Mouse (Mus musculus) heart, embryonic 15.5 days (tissue): Measurements from ENCODE around the gene Per1. TPM values are rescaled to one million over a fixed set of nuclear protein-coding genes. Genes with fewer than 3 reads are reported as not detected.

ENCODE experiments used
- ATAC-seq: fragments of 200-750 bp; cut with Nextera tagmentation; replicated peaks from 2 replicates; pipeline ENCODE4 v1.8.0; 2017; ENCODE audit warnings: low read depth, moderate TSS enrichment; ENCODE audit not compliant: insufficient number of reproducible peaks, insufficient read depth, low FRiP score
- H3K27ac ChIP-seq: fragments of 300-500 bp; sonication (generic); 2 replicates; pipeline ENCODE4 v1.5.1; 2015; ENCODE audit warnings: mild to moderate bottlenecking, inconsistent platforms
- H3K27me3 ChIP-seq: fragments of 300-500 bp; sonication (generic); 2 replicates; pipeline ENCODE4 v1.6.1; 2015; ENCODE audit warnings: inconsistent platforms
- H3K36me3 ChIP-seq: fragments of 300-500 bp; sonication (generic); 2 replicates; pipeline ENCODE4 v1.6.1; 2015; ENCODE audit warnings: mild to moderate bottlenecking, inconsistent platforms
- H3K4me1 ChIP-seq: fragments of 300-500 bp; sonication (generic); replicated peaks from 2 replicates; pipeline ENCODE4 v1.6.1; 2015; ENCODE audit warnings: inconsistent platforms
- H3K4me2 ChIP-seq: fragments of 300-500 bp; sonication (generic); 2 replicates; pipeline ENCODE4 v1.6.1; 2015; ENCODE audit warnings: inconsistent platforms, mild to moderate bottlenecking, moderate library complexity
- H3K4me3 ChIP-seq: fragments of 300-500 bp; sonication (generic); 2 replicates; pipeline ENCODE4 v1.5.1; 2015; ENCODE audit warnings: mild to moderate bottlenecking, inconsistent platforms
- H3K9ac ChIP-seq: fragments of 300-500 bp; sonication (generic); 2 replicates; pipeline ENCODE4 v1.6.1; 2015; ENCODE audit warnings: mild to moderate bottlenecking, inconsistent platforms
- H3K9me3 ChIP-seq: fragments of 300-500 bp; sonication (generic); replicated peaks from 2 replicates; pipeline ENCODE4 v1.6.1; 2016; ENCODE audit warnings: inconsistent platforms
- WGBS: fragments of 180-500 bp; shearing (Covaris S2); methylation state at CpG from one replicate; pipeline ENCODE4 v1.1.7; 2015; ENCODE audit warnings: mixed read lengths; 5-methylcytosine and 5-hydroxymethylcytosine counted together
- polyA plus RNA-seq: library from polyadenylated mRNA; unstranded; fragments of >200 nt; fragmentation: Nextera tagmentation; extraction: Ambion mirVana; gene quantifications from 2 replicates; pipeline ENCODE4 v1.2.1, GENCODE M21; 2015

Per1 gene
- polyA plus RNA-seq, 1 experiment from 2014 or later, result 16.1 TPM

GRCm38 (mm10) chr11:69109032-69109900 lies 14.2 kb downstream of the Per1 start:
- Histone ChIP-seq H3K27ac (no peak overlapping the region), H3K4me1 (peaks cover 30% of the 10 kb centered on the region), H3K4me2 (no peak overlapping the region), H3K9ac (no peak overlapping the region), H3K4me3 (no peak overlapping the region), H3K27me3 (no peaks in the 10 kb centered on the region), H3K36me3 (peaks cover 54% of the 10 kb centered on the region), H3K9me3 (no peaks in the 10 kb centered on the region)
- no peak for ATAC-seq
- 81% methylated on average over 13 of the region's 13 CpGs for WGBS

DNA sequence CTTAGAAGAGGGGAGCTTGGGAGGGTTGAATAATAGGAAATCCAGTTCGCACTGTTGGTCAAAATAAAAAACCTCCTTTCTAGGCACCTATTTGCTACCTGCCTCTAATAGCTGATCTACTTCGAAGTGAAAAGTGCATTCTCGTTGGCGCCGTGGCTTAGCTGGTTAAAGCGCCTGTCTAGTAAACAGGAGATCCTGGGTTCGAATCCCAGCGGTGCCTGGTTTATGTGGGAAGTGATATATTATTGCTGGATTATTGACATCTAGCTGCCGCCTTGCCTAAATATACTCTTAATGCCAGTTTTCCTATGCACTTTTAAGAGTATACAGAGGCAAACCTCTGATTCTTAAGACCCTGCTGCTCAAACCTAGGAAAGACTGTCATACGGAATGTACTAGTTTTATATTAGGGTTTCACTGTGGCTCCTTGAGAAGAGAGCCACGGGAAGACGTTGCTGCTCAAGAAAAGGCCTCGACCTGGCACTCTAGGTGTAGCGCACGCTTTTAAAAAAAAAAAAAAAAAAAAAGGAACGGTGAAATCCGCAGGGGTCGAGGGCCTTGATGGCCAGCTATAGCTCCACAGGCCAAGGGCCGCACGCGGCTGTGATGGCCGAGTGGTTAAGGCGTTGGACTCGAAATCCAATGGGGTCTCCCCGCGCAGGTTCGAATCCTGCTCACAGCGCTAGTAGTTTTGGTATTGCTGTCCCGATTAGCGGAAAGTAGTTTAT lies 15.5 kb downstream of the Per1 start:
- H3K27ac ChIP-seq, result peak overlapping the region; percentile 74
- no peaks in the 10 kb centered on the region for H3K9me3 ChIP-seq
- H3K27me3 ChIP-seq, result no peaks in the 10 kb centered on the region
- WGBS, result 2% methylated on average over 30 of the region's 30 CpGs
- peak overlapping the region; percentile 68 for H3K4me2 ChIP-seq
- peaks cover 30% of the 10 kb centered on the region for H3K4me1 ChIP-seq
- H3K9ac ChIP-seq, result peak overlapping the region; percentile 52
- peaks cover 42% of the 10 kb centered on the region for H3K36me3 ChIP-seq
- 0 out of 2 replicates have a peak, but pooled peaks have one; percentile 33 for ATAC-seq
- H3K4me3 ChIP-seq, result peak overlapping the region; percentile 58

- Histone ChIP-seq H3K9me3 (no peaks in the 10 kb centered on the region), H3K9ac (peak overlapping the region; percentile 52)
- 3% methylated on average over 21 of the region's 21 CpGs for WGBS
These were observed 16.2 kb downstream of the Per1 start for GRCm38 (mm10) chr11:69111051-69111810.

DNA sequence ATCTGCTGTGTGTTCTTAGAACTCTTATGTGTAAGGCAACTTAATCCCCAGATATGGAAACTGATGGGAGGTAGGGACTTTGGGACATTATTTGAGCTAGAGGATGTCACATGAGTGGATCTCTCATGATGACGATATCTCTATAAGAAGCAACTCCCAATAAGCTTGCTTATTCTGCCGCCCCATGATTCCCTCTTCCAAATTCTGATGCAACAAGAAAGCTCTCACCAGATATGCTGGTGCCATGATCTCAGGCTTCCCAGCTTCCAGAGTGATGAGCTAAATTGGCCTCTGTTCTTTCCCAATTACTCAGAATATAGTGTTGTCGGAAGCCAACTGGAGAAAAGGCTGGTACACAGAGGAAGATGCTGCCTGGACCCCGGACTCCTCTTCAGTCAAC lies 16.8 kb downstream of the Per1 start:
- H3K4me1 ChIP-seq, result peaks cover 30% of the 10 kb centered on the region
- no peaks in the 10 kb centered on the region for H3K27me3 ChIP-seq
- H3K4me3 ChIP-seq, result peak overlapping the region; percentile 58; the same call in 1 of the 2 replicates
- ATAC-seq, result no peak
- H3K9ac ChIP-seq, result no peak overlapping the region
- no peaks in the 10 kb centered on the region for H3K9me3 ChIP-seq
- H3K4me2 ChIP-seq, result peak overlapping the region; percentile 68; the same call in 1 of the 2 replicates
- peak overlapping the region; percentile 74 for H3K27ac ChIP-seq
- WGBS, result 47% methylated on average over 4 of the region's 4 CpGs
- peaks cover 28% of the 10 kb centered on the region for H3K36me3 ChIP-seq

More at GRCm38 (mm10) chr11:69111051-69111810, 16.2 kb downstream of the Per1 start:
- peak overlapping the region; percentile 58 for H3K4me3 ChIP-seq
- H3K27ac ChIP-seq, result peak overlapping the region; percentile 74
- peak overlapping the region; percentile 68 for H3K4me2 ChIP-seq
- peaks cover 30% of the 10 kb centered on the region for H3K4me1 ChIP-seq
- H3K27me3 ChIP-seq, result no peaks in the 10 kb centered on the region
- peaks cover 34% of the 10 kb centered on the region for H3K36me3 ChIP-seq
- ATAC-seq, result peak; percentile 16; the same call in 1 of the 2 replicates

- H3K36me3 ChIP-seq, result peaks cover 6% of the 10 kb centered on the region
- H3K9me3 ChIP-seq, result no peaks in the 10 kb centered on the region
- H3K27me3 ChIP-seq, result no peaks in the 10 kb centered on the region
- no peak overlapping the region for H3K27ac ChIP-seq
- no peak overlapping the region for H3K4me3 ChIP-seq
- no peak overlapping the region for H3K9ac ChIP-seq
- no peak for ATAC-seq
- 59% methylated on average over 3 of the region's 3 CpGs for WGBS
- peaks cover 39% of the 10 kb centered on the region for H3K4me1 ChIP-seq
- no peak overlapping the region for H3K4me2 ChIP-seq
These were observed 19.0 kb downstream of the Per1 start for GRCm38 (mm10) chr11:69114018-69114417.

GRCm38 (mm10) chr11:69114621-69115020 lies 19.6 kb downstream of the Per1 start:
- H3K27me3 ChIP-seq, result no peaks in the 10 kb centered on the region
- H3K36me3 ChIP-seq, result peaks cover under 1% of the 10 kb centered on the region; the same call in 1 of the 2 replicates
- H3K27ac ChIP-seq, result no peak overlapping the region
- H3K4me3 ChIP-seq, result no peak overlapping the region
- no peaks in the 10 kb centered on the region for H3K9me3 ChIP-seq
- ATAC-seq, result no peak
- no peak overlapping the region for H3K9ac ChIP-seq
- peaks cover 39% of the 10 kb centered on the region for H3K4me1 ChIP-seq
- no peak overlapping the region for H3K4me2 ChIP-seq
- WGBS, result 86% methylated on average over 3 of the region's 3 CpGs

- no peak for ATAC-seq
- H3K9me3 ChIP-seq, result no peaks in the 10 kb centered on the region
- H3K9ac ChIP-seq, result no peak overlapping the region
- peak overlapping the region; percentile 66 for H3K4me3 ChIP-seq
- H3K27ac ChIP-seq, result no peak overlapping the region
- H3K4me1 ChIP-seq, result peaks cover 42% of the 10 kb centered on the region
- 55% methylated on average over 5 of the region's 5 CpGs for WGBS
- no peaks in the 10 kb centered on the region for H3K27me3 ChIP-seq
- peak overlapping the region; percentile 87 for H3K4me2 ChIP-seq
- H3K36me3 ChIP-seq, result no peaks in the 10 kb centered on the region
These were observed 21.8 kb downstream of the Per1 start for GRCm38 (mm10) chr11:69116843-69117242.

DNA sequence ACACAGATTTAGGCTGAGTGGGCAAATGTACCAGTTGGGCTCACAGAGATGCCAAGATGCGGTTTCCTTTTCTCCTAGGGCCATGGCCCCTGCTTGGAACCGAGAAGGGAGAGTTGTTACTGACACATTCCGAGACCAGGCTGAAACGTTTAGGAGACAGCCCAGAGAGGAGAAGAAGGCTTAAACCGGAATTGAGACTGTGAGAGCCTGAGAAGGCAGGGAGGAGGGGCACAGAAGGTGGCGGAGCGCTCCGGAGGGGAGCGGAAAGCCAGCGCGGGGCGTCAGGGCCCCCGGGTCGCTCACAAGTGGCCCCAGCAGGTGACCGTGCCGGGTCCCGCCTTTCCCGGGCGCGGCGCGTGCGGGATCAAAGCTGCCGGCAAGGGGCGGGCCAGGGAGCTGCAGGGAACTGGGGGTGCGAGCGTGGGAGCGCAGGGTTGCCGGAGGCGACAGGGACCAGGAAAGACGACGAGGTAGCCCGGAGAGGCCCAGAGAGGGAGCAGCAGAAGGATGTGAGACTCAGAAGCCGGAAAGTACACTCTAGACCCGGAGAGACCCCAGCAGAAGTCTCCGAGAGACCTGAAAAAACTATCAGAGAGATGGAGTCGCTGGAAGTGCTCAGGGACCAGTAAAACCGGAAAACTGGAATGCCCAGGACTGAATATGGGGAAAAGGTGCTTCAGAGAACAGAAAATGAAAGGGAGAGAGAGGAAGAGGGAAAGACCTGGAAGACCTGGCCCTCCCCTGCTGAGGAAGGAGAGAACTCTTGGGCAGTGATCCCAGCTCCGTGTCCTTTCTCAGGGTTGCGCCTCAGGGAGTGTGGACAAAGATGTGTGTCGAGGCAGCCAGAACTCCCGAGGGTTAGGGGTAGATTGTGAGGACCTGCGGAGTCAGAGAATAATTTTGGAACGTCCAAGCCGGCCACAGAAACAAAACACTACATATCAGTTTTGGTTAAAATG lies 23.0 kb downstream of the Per1 start:
- Histone ChIP-seq H3K9ac (peak overlapping the region; percentile 76), H3K27ac (peak overlapping the region; percentile 91), H3K9me3 (no peaks in the 10 kb centered on the region), H3K4me3 (peak overlapping the region; percentile 66), H3K36me3 (no peaks in the 10 kb centered on the region), H3K27me3 (no peaks in the 10 kb centered on the region), H3K4me1 (peaks cover 36% of the 10 kb centered on the region), H3K4me2 (peak overlapping the region; percentile 87)
- ATAC-seq, result no peak
- under 1% methylated on average over 45 of the region's 45 CpGs for WGBS

DNA sequence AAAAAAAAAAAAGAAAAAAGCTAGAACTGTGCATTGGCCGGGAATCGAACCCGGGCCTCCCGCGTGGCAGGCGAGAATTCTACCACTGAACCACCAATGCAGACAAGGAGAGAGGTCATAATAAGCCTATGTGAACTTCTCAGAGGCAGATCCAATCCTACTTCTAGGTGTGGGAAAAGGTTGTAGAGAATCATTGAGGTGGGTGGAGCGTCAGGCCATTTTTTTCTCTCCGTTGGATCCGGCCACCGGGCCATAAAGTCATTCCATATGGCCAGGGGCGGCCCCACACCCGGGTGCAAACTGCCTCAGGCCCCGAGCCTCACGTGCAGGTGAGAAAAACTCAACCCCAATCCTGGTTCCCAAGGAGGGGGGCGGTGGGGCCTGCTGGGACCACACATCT lies 23.7 kb downstream of the Per1 start:
- no peaks in the 10 kb centered on the region for H3K36me3 ChIP-seq
- peaks cover 39% of the 10 kb centered on the region for H3K4me1 ChIP-seq
- peak overlapping the region; percentile 66 for H3K4me3 ChIP-seq
- H3K4me2 ChIP-seq, result peak overlapping the region; percentile 87
- H3K27me3 ChIP-seq, result no peaks in the 10 kb centered on the region
- under 1% methylated on average over 15 of the region's 15 CpGs for WGBS
- no peak overlapping the region for H3K9ac ChIP-seq
- no peaks in the 10 kb centered on the region for H3K9me3 ChIP-seq
- no peak for ATAC-seq
- H3K27ac ChIP-seq, result peak overlapping the region; percentile 91

DNA sequence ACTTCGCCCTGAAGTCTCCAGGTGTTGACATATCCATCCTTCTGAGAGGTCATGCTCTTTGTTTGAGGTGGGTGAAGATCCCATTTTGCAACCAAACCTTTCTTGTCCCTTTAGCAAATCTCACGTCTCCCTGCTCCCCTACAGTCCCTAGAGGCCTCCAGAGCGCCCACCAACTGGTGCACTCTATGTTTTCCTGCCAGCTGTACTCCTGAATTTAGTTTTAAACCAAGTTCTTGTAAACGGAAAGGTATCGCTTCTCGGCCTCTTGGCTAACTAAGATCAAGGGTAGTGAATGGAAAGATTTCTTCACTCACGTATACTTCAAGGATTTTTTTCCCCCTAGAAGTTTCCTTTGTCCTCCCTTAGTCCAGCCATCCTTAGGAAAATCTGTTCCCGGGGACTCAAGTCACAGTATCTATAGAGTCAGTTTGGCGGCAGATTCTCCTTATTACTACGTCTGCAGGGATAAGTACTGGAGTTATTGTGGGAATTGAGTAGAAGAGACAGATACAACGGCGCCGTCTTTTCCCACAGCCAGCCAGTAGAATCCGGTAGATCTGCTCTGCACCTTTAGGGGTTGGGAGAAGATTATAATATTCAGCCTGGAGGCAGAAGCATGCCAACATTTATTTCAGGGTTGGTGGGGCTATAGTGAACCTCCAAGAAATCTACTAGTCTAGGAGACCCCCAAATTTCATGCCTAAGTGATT lies 24.6 kb downstream of the Per1 start:
- no peaks in the 10 kb centered on the region for H3K27me3 ChIP-seq
- no peaks in the 10 kb centered on the region for H3K36me3 ChIP-seq
- ATAC-seq, result no peak
- 45% methylated on average over 14 of the region's 14 CpGs for WGBS
- peaks cover 39% of the 10 kb centered on the region for H3K4me1 ChIP-seq
- peak overlapping the region; percentile 66 for H3K4me3 ChIP-seq
- no peaks in the 10 kb centered on the region for H3K9me3 ChIP-seq
- no peak overlapping the region for H3K9ac ChIP-seq
- H3K27ac ChIP-seq, result no peak overlapping the region
- peak overlapping the region; percentile 87 for H3K4me2 ChIP-seq
